Mouse (Mus musculus) central nervous system, embryonic 11.5 days (tissue): ENCODE measurements around the gene Zp3r. TPM values are rescaled to one million over a fixed set of nuclear protein-coding genes. Genes with fewer than 3 reads are reported as not detected.

ENCODE experiments used
- polyA plus RNA-seq: library from polyadenylated mRNA; depleted of rRNA; stranded (reverse); fragments of >200 nt; gene quantifications from 2 replicates; pipeline ENCODE4 v1.2.3, GENCODE M21; 2012; rRNA removed

Zp3r gene
- polyA plus RNA-seq, result not detected in 2 replicates

GRCm38 (mm10) chr1:130629521-130629920, at the start of gene Zp3r:
Gene Zp3r, minus strand, starts transcription at chr1:130629621.

GRCm38 (mm10) chr1:130661454-130661853, 32.0 kb upstream of the Zp3r start, which contains the start of gene C4bp:
Gene C4bp, minus strand, starts transcription at chr1:130661632.

Other genes with a start within 250 kb of the Zp3r start
- not detected in 2 replicates for gene Cd55b, start 206.6 kb downstream of the Zp3r start, polyA plus RNA-seq
- gene Cd55, start 166.9 kb downstream of the Zp3r start, polyA plus RNA-seq, result 2.9 and 5.8 TPM in 2 replicates
- gene C4bp, start 32.0 kb upstream of the Zp3r start, polyA plus RNA-seq, result 0.02 and 0.04 TPM in 2 replicates
- 0.10 TPM in 1 of 2 replicates, not detected in the other for gene Gm29427, start 86.2 kb upstream of the Zp3r start, polyA plus RNA-seq
- 2.9 and 5.2 TPM in 2 replicates for gene Yod1, start 87.7 kb upstream of the Zp3r start, polyA plus RNA-seq
- 19.9 and 20.8 TPM in 2 replicates for gene Pfkfb2, start 99.6 kb upstream of the Zp3r start, polyA plus RNA-seq
- gene AA986860, start 102.4 kb upstream of the Zp3r start, polyA plus RNA-seq, result 0.67 and 0.72 TPM in 2 replicates
- 0.06 and 0.07 TPM in 2 replicates for gene Fcamr, start 171.3 kb upstream of the Zp3r start, polyA plus RNA-seq
- 0.02 and 0.06 TPM in 2 replicates for gene Pigr, start 197.1 kb upstream of the Zp3r start, polyA plus RNA-seq
- not detected in 2 replicates for gene Fcmr, start 236.0 kb upstream of the Zp3r start, polyA plus RNA-seq